Mouse (Mus musculus) large intestine, adult 2 months (tissue): ENCODE results near the gene Gm21800. TPM values are rescaled to one million over a fixed set of nuclear protein-coding genes. Genes with fewer than 3 reads are reported as not detected.
"Not testable (repeated sequence)": the region's sequence is repeated elsewhere in the genome, so short reads cannot be mapped to it uniquely, and the experiment has no call there.

Experiments
- DNase-seq: peaks from one replicate; pipeline ENCODE4 v3.0.0-alpha.2; 2012; ENCODE audit warnings: low read depth, low spot score
- WGBS: fragments of 180-500 bp; shearing (Covaris S2); methylation state at CpG from one replicate; pipeline ENCODE4 v1.1.7; 2018; 5-methylcytosine and 5-hydroxymethylcytosine counted together
- polyA plus RNA-seq: library from polyadenylated mRNA; depleted of rRNA; stranded (reverse); fragments of >200 nt; gene quantifications from 2 replicates; pipeline ENCODE4 v1.2.3, GENCODE M21; 2012; rRNA removed

Gene Gm21800
- polyA plus RNA-seq, result not detected in 2 replicates

- 60% methylated on average over 2 of the region's 3 CpGs for WGBS
- not testable (repeated sequence) for DNase-seq
These were observed at the start of gene Gm21800 for GRCm38 (mm10) chrY:41406198-41406597. TSS of gene Gm21800 (plus strand) at chrY:41406498.
